Mouse (Mus musculus) liver, postnatal 0 days (tissue): ENCODE measurements around the gene Prpf19.
A peak's percentile ranks its signal among the peaks of the same experiment; 100 is the strongest.

ENCODE experiments used
- CTCF ChIP-seq: sonication (generic); IDR thresholded peaks from 2 replicates; pipeline ENCODE4 v1.5.1; 2016; ENCODE audit warnings: antibody characterized with exemption, low read depth
- EP300 ChIP-seq: IDR thresholded peaks from 2 replicates; pipeline ENCODE4 v1.6.1; 2016; ENCODE audit warnings: antibody characterized with exemption, low read depth, mild to moderate bottlenecking

- peak; percentile 59 for TF ChIP-seq EP300
- TF ChIP-seq CTCF: no peak
Observed at GRCm38 (mm10) chr19:10895016-10895528, at the start of gene Prpf19.
